Mouse (Mus musculus): ENCODE data around the gene Mapk12.
A peak's percentile ranks its signal among the peaks of the same experiment; 100 is the strongest.

Gene Mapk12

DNA sequence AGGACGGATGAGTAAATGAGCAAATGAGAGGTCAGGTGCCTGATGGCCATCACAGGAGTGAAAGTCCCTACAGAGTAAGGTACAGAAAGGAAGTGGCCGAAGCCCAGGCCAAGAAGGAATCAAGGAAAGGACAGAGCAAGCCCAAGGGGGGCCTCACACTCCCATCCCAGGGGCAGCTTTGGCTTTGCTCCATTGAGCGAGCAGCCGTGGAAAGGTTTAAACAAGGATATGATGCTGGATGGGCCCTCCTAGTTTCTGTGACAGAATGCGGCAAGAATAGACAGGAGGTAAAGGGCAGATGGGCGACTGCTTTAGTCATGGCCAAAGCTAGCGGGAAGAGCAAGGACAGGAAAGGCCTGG is 2.5 kb downstream of the Mapk12 start:
- no peak for DNase-seq (ENCODE audit: low spot score in 2 of 2)

DNA sequence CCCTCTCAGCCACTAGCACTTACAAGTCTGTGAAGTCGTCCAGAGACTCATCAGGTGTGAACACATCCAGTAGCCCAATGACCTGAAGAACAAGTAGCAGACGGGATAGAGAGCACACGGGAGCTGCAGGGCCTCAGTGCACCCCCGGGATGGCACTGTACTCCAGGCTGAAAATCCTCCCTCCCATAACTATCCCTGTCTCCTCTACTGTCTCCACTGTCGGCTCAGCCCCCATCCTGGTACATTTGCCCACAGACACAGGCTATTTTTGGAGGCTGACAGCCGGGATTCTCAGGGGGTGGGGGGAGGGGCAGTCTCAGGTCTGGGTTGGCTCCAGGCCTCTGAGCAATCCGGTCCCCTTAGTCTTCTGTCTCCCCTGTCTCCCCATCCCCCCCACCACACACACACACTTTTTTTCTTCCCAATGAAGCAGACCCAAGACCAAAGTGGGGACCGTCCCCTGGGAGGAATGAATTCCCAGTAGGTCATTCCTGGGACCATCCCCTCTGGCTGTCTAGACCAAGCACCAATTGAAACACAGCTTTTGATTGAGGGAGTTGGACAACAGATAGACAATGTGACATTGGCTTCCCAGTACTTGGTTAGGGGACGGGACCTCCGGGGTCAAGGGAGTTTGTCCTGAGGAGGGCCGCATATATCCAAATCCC is 3.0 kb downstream of the Mapk12 start:
- no peak for DNase-seq (ENCODE audit: low spot score in 2 of 2)

DNA sequence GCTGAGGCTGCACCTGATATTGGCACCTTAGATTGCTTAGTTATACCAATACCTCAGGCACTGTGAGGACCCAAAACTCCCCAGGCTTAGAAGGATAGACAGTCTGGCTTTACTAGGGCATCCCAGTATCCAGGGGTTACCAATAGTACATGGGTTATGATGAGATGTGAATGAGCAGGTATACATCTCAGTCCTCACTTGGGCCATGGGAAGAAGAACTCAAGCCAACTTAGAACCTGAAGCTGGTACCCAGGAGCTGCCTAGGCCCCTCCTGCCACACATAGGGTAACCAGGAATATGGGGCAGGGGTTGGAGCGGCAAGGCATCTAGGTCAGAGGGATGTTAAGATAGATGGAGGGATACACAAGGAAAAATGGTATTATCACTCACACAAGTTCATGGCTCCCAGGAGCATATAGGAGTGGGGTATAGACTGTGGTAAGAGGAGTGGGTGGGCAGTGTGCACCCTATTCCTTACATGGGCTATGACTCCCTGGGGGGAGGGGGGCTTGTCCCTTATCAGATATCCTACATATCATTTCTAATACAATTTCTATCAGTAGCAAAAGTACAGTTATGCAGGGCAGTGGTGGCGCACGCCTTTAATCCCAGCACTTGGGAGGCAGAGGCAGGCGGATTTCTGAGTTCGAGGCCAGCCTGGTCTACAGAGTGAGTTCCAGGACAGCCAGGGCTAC is 3.9 kb downstream of the Mapk12 start:
- no peak for DNase-seq (ENCODE audit: low spot score in 2 of 2)

DNA sequence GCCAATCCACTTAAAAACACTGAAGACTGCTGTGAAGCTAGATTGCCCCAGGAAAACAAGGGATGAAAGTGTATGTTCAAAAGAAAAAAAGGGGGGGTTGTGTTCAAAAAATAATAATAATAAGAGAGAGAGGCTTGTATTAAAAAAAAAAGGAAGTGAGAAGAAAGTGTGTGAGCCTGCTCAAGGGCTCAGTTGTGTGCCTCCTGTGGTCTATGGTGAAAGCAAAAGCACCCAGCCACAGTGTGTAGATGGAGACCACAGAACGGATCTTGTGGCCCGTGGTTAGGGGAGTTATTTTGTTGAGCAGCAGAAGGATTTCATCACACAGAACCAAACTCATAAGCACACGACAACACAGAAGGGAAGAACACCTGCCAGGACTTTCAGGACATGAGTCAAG is 9.2 kb downstream of the Mapk12 start:
- DNase-seq (ENCODE audit: low spot score in 2 of 2): no peak

DNA sequence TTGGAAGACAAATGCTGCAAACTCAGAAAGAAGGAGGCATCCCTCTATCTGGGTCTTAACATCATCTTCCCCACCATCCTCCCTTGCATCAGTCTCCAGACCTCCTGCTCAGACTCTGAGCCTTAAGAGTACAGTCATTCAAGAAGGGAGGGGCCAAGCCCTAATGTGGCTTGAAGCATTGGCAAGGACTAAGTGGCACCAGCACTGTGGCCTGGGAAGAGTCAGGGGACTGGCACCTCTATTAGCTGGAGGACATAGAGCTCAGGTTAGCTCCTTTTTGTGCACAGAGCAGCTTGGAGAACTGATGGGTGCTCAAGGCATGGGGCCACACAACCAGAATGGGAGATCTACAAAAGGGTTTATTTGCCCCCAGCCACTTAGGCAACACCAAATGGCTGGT is 10.3 kb downstream of the Mapk12 start:
- DNase-seq (ENCODE audit: low spot score in 2 of 2): no peak

DNA sequence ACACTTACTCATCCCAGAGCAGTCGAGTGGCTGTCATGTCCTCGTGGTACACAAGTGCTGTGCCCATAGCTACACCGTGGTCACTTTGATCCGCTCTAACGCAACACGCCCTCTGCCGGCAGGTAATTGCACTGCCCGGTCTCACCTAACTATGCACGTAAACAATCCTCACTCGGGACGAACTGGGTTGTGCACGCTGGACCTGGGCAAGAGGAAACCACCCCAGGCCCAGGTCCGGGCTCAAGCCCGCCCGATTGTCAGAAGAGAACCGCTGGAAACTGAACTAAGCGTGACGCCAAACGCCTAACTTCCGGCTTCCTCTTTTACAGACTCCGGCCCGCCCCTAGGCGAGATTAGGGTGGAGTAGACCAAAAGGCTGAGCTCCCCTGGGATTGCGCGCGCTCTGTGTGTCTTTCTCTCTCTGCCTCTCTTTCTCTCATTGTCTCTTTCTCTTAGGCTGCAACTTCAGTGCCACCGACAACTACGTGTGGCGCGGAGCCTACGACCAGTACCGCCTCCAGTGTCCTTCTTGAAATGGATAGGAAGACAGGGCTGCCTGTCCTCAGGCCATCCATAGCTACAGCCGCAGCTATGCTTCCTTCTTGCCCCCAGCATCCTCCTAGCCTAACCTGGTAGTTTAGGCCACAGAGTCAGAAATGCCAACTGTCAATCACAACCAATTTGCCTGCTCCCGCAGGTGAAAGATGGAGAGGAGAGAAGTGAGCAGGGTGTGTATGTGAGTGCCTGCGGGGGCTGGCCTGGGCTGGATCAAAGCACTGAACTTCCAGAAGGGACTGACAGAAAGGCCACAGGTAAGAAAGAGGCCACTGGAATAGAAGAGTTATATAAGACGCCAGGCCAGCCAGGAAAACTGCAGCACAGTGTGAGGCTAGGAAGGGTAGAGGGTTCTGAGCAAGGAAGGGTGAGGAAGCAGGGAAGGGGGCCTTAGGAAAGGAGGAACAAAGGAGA is 11.8 kb downstream of the Mapk12 start, which contains the start of gene Hdac10:
Hdac10 (minus strand) TSS at position 319 of the 969 bp plus-strand sequence.
- peak; percentile 74 to 80 for DNase-seq (ENCODE audit: low spot score in 2 of 2)

DNA sequence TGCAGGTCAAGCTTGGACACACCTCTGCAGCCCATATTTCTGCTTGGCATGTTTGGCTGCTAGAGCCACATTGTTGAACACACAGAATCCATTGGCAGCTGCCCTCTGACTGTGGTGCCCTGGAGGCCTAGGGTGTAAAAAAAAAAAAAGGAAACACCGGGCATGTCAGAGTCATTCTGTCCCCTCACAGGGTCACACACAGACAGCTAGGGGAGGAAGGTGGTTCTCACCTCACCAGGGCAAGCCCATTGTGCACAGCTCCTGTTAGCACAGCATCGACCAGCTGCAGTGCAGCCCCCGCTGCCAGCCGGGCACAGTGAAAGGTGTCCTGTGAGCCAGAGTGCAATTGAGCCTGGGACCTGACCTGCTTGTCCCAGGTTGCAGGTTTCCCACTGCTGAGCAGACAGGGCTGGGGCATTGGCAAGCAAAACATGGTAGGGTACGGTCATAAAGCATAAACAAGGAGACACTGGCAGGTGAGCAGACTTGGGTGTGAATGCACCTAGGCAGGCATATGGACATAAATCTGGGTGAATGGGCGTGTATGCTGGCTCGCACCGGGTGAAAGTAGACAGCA is 13.1 kb downstream of the Mapk12 start:
- DNase-seq (ENCODE audit: low spot score in 2 of 2): no peak

DNA sequence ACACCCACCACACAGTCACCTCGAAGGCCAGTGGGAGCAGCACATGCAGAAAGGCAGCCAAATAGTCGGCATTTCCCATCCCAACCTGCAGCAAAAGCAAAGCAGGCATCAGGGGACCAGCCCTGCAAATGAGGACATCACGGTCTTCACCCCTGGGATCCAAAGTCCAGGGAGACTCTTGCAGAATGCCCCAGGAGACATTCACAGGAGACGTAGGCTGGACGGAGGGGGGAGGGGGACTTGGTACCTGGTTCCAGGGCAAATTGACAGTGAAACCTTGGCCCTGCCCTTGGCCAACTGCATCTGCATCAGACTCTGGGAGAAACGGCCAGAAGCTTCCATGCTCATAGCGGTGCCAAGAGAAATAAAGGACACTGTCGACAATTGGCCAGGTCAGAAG is 13.9 kb downstream of the Mapk12 start:
- DNase-seq (ENCODE audit: low spot score in 2 of 2): no peak

DNA sequence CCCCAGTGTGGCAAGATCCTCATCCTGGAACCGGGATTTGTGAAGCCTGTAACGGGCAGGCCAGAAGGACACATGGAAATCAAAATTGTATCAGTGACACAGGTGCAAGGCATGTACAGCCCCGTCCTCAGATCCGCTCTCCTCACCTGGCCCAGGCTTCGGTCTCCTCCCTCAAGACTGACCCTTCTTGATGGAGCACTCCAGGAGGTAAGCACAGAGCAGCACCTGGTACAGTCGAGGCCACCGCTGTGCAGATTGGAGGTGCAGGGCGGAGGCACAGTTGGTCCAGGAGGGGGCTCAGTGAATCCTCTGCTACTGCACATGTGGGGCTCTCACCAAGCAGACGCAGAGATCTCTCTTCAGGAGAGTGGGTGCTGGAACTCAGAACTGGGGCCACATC is 15.2 kb downstream of the Mapk12 start:
- DNase-seq (ENCODE audit: low spot score in 2 of 2): no peak

DNA sequence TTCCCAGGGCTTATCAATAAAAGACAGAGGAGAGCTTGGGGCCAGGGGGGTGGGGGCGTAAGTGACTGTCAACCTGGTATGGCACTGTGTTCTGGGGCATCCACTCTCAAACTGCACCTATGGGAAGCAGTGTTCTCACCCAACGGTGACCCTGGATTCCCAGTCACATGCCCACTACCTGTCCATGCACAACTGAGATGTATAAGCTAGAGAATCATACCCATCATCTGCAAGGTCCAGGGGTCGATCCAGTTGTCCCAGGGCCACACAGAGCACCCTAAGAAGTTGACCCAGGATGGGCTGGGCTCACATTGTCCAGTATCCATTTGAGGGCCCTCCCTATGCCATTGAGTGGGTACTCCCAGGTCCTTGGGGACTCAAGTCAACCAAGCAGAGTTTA is 16.2 kb downstream of the Mapk12 start:
- DNase-seq (ENCODE audit: low spot score in 2 of 2): no peak

DNA sequence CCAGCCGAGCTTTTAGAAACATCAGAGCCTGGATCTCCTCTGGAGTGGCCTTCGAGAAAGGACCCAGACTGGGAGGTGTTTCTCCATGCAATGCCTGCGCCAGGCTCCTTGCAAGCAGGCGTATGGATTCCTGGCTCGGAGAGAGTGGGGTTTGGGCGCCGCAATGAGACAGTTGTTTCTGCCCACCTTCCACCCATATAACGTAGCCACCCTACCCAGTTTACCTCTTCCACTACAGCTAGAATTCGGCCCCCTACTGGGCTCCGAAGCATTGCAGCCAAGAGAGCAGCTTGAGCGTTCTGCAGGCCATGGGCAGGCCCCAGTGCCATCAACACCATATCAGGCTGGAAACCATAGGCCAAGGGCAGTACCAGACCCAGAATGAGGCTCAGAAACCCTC is 16.9 kb downstream of the Mapk12 start:
- DNase-seq (ENCODE audit: low spot score in 2 of 2): no peak

DNA sequence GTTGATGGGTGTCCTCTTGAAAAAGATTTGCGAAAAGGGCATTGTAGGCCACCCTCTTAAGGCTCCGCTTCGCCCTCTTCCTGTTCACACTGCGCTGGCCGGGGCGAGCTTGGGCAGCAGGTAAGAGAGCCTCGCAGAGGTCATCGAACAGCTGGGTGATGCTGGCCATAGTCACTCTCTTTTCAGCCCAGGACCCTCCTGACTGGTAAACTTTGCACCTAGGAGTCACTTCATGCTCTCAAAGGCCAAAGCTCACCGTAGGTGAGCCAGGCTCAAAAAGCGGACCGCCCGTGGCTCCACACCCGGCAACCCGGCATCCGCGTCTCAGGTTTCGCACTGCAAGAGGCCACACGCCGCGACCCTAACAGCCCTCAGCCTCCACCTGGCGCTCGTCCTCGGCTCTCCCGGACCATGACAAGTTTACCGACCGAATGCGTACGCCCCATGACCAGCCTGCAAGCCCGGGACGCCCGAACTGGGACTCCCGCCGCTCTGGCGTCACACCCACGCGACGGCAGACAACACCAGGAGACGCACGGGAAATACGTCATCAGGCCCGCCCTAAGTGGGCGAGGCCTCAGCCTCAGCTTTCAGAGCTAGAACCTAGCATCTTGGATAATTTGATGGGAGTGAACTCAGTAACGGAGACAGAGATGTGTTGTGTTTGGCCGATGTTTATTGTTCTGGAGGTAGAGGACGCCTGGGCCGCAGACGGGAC is 17.7 kb downstream of the Mapk12 start, which contains the start of gene Tubgcp6:
Tubgcp6 (minus strand) TSS at position 464 of the 718 bp plus-strand sequence.
- peak; percentile 88 to 95 for DNase-seq (ENCODE audit: low spot score in 2 of 2)

DNA sequence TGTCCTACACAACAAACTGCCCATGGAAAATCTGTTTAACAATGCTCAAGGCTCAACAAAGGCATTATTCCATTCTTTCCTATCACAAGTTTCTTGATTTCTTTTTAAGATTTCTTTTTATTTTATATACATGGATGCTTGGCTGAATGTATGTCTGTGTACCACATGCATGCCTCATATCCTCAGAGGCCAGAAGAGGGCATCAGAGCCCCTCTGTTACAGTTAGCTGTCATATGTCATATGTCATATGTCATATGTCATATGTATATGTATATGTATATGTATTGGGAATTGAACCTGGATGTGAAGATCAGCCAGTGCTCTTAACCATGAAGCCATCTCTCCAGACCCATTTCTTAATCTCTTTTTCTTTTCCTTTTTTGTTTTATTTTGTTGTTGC is 22.5 kb downstream of the Mapk12 start:
- no peak for DNase-seq (ENCODE audit: low spot score in 2 of 2)

DNA sequence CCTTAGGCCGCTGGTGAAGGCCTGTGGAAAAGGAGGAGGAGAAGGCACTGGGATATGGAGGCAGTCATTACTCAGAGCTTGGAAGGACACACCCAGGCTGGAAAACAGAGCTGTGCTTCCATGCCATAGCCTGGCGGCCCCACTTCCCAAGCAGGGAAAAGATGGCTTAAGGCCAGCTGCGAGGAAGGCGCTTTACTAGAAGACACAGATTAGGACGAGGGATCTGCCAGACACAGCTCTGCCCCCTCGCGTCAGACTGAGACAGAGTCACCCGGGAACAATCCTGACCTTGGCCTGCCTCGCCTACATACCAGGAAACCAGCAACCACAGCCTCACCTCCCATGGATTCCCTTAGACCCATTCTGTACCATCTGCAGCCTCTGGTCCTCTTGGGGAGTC is 30.4 kb downstream of the Mapk12 start:
- DNase-seq (ENCODE audit: low spot score in 2 of 2): no peak

DNA sequence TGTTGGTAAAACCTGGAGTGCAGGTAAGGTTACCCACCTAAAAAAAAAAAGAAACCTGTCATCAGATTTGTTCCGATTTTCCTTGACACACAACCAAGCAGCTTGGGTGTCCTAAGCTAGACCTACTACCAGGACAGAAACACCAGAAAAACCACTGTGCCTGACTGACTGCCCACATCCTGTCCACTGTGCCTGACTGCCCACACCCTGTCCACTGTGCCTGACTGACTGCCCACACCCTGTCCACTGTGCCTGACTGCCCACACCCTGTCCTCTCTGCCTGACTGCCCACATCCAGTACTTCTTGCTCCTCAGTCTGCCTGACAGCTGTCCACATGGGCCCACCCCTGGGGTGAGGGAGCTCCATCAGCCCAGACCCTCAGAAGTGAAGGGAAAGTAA is 33.5 kb downstream of the Mapk12 start:
- DNase-seq (ENCODE audit: low spot score in 2 of 2): no peak

DNA sequence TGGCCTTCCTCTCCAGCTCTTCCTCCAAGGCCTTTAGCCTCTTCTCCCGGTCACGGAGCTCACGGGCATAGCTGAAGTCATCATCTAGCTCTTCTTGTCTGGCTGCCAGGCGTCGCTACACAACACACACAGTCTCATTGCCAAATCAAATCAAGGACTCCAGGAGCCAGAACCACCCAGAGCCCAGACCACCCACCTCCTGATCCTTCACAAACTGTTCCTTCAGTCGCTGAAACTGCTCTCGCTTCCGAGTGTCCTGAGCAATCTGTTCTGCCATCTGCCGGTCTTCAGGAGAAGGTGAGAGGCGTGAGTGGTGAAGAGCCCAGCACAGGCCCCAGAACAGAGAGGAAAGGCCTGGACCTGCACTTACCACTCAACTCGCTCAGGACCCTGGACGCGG is 34.4 kb downstream of the Mapk12 start:
- no peak for DNase-seq (ENCODE audit: low spot score in 2 of 2)

DNA sequence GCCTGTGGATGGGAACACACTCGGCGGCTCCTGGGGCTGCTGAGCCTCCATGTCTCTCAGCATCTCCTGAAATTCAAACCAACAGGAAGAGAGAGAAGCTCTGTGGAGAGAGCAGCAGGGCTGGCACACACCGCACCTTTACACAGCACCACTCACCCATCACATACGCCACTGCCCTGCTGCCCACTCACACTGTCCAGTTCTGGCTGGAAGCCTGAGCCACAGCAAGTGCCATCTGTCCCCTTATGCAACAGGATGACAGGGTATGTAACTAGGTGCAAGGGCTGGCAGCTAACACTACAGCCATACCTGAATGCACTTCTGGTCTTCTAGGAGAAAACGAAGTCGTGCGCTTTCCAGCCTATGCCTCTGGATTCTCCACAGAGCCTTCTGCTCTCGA is 36.1 kb downstream of the Mapk12 start:
- DNase-seq (ENCODE audit: low spot score in 2 of 2): no peak

DNA sequence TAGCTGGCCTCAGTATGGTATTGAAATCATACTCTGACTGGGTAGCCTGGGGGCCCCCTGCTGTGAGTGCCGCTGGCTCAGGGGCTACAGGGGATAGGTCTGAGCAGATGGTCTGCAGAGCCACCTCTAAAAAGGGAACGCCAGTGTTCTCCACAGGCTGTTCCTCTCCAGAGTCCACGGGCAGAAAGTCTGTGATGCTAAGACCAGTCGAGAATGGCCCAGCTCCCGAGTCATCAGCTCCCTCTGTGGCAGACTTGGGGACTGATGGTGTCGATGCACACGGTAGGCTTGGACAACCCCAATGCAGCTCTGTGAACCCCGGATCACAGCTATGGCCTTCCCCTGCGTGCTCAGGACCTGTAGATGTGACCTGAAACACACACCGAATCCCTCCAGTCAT is 36.6 kb downstream of the Mapk12 start:
- no peak for DNase-seq (ENCODE audit: low spot score in 2 of 2)

DNA sequence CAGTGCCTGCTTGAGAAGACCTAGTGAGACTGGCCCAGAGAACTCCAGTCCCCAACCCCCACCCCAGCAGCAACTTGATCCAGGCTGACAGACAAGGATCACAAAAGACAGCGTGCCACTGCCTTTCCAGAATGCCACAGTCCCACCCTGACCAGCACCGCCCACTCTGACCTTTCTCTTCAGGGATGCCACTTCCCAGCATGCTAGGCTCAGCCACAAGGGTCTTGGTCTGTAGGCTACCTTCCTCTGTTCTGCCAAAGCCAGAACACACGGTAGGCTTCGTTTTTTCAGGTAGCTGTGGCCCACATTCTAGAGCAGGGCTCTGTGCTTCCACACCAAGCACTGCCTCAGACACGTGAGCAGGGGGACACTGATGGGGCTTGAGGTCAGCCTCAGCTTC is 37.9 kb downstream of the Mapk12 start:
- DNase-seq (ENCODE audit: low spot score in 2 of 2): no peak

DNA sequence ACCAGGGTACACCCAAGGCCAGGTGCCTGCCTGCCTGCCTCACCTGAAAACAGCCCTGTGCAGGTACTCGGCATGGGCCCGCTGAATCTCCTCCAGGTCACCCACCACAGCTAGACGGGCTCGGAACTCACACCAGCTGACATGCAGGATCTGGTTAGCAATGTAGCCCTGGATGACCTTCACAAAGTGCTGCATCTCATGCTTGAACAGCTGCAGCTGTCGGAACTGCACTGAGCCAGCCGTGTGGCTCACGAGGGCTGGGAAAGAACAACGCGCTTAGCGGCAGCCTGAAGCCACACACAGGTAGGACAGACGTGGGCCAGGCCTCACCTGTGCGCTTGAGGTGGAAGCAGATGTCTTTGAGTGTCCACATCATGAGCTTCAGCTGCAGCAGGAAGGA is 39.7 kb downstream of the Mapk12 start:
- no peak for DNase-seq (ENCODE audit: low spot score in 2 of 2)

DNA sequence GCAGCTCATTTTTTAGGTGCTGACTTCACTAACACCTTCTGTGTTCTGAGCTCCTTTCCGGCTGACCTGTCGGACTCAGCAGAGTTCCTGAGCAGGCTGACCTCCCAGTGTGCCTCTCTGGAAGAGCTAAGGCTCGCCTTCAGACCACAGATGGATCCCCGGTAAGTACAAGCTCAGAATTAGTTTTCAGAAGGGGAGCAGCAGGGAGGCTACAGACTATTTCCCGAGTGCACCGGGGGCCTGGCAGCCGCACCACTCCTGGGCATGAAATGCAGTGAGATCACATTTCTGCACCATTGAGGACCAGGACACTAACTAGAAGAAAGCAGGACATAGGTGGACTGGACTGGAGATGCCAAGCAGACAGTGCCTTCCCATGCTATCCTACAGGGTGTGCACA is 41.9 kb downstream of the Mapk12 start:
- no peak for DNase-seq (ENCODE audit: low spot score in 2 of 2)
